Mouse (Mus musculus) gastrocnemius, postnatal 14 days (tissue): ENCODE results near the gene Dnaja1. TPM values are rescaled to one million over a fixed set of nuclear protein-coding genes. Genes with fewer than 3 reads are reported as not detected.

Experiments
- microRNA-seq, 2 experiments: library from miRNA; unstranded; fragments of <30 nt; microRNA quantifications; one replicate each; pipeline ENCODE4 v1.2.0; 2021
- total RNA-seq, 2 experiments: library from RNA; stranded (reverse); gene quantifications; 2 replicates each; pipeline ENCODE4 v1.2.3; 2021

Gene Dnaja1
- total RNA-seq, 2 experiments from 2014 or later, result 43.2 to 59.6 TPM

Small RNA genes lying within 50 kb of the gene (microRNA-seq; reads per million reads assigned to microRNA genes)
- gene Mir207, result 0 reads per million in 2 experiments

Other genes starting within 250 kb of the Dnaja1 start
- gene Tmem215, start 250.0 kb upstream of the Dnaja1 start, total RNA-seq, result not detected
- gene Aptx, start 19.0 kb upstream of the Dnaja1 start, total RNA-seq, result 10 to 100 TPM; 12.9 to 13.0 TPM
- 10 to 100 TPM; 28.8 to 29.4 TPM for gene Smu1, start 35.8 kb downstream of the Dnaja1 start, total RNA-seq
- 10 to 100 TPM; 36.3 to 38.8 TPM for gene B4galt1, start 131.9 kb downstream of the Dnaja1 start, total RNA-seq
- not detected for gene Spink4, start 197.9 kb downstream of the Dnaja1 start, total RNA-seq
- 100 to 1,000 TPM; 147 to 150 TPM for gene Bag1, start 226.1 kb downstream of the Dnaja1 start, total RNA-seq
- 10 to 100 TPM; 26.7 to 27.9 TPM for gene Chmp5, start 226.3 kb downstream of the Dnaja1 start, total RNA-seq
- gene Nfx1, start 248.8 kb downstream of the Dnaja1 start, total RNA-seq, result 10 to 100 TPM; 18.3 to 18.9 TPM